Mouse (Mus musculus) cerebellum, adult (tissue): ENCODE results near the gene Ssh3.
A peak's percentile ranks its signal among the peaks of the same experiment; 100 is the strongest.

ENCODE experiments used
- ATAC-seq: cut with Nextera tagmentation; 2 replicates; pipeline ENCODE4 v1.9.2; 2017; ENCODE audit warnings: mild to moderate bottlenecking, moderate library complexity, mixed read lengths; ENCODE audit not compliant: insufficient number of reproducible peaks, low FRiP score, low TSS enrichment

Ssh3 gene

GRCm38 (mm10) chr19:4298322-4299121, 29.5 kb upstream of the Ssh3 start:
- ATAC-seq, result no peak

GRCm38 (mm10) chr19:4297851-4298250, 28.9 kb upstream of the Ssh3 start:
- ATAC-seq, result no peak

GRCm38 (mm10) chr19:4296611-4297010, 27.6 kb upstream of the Ssh3 start:
- ATAC-seq, result no peak

GRCm38 (mm10) chr19:4295391-4295790, 26.4 kb upstream of the Ssh3 start:
- ATAC-seq, result no peak

- ATAC-seq, result no peak
These were observed 25.6 kb upstream of the Ssh3 start for GRCm38 (mm10) chr19:4294381-4295097.

GRCm38 (mm10) chr19:4291161-4291560, 22.2 kb upstream of the Ssh3 start:
- no peak for ATAC-seq

GRCm38 (mm10) chr19:4290749-4291148, 21.8 kb upstream of the Ssh3 start:
- no peak for ATAC-seq

- no peak for ATAC-seq
These were observed 14.7 kb upstream of the Ssh3 start for GRCm38 (mm10) chr19:4283653-4284052.

GRCm38 (mm10) chr19:4282898-4283553, 14.0 kb upstream of the Ssh3 start, which contains the start of gene Ankrd13d:
Ankrd13d (minus strand) TSS chr19:4283137.
- ATAC-seq, result peak; percentile 62; the same call in 1 of the 2 replicates

- ATAC-seq, result no peak
These were observed 11.4 kb upstream of the Ssh3 start for GRCm38 (mm10) chr19:4280425-4280824.

- no peak for ATAC-seq
These were observed 10.5 kb upstream of the Ssh3 start for GRCm38 (mm10) chr19:4279487-4279886.

- ATAC-seq, result no peak
These were observed 2.0 kb upstream of the Ssh3 start for GRCm38 (mm10) chr19:4270972-4271371.

- no peak for ATAC-seq
These were observed 1.2 kb upstream of the Ssh3 start for GRCm38 (mm10) chr19:4270187-4270586.

GRCm38 (mm10) chr19:4265956-4266355, 3.0 kb downstream of the Ssh3 start:
- ATAC-seq, result no peak

- no peak for ATAC-seq
These were observed 4.7 kb downstream of the Ssh3 start for GRCm38 (mm10) chr19:4264171-4264780.

- no peak for ATAC-seq
These were observed 5.3 kb downstream of the Ssh3 start for GRCm38 (mm10) chr19:4263702-4264101.

- ATAC-seq, result no peak
These were observed 6.2 kb downstream of the Ssh3 start for GRCm38 (mm10) chr19:4262756-4263155.

- no peak for ATAC-seq
These were observed 7.8 kb downstream of the Ssh3 start for GRCm38 (mm10) chr19:4261038-4261698.

- ATAC-seq, result no peak
These were observed 11.1 kb downstream of the Ssh3 start for GRCm38 (mm10) chr19:4257897-4258252.

- ATAC-seq, result peak; percentile 91
These were observed 11.6 kb downstream of the Ssh3 start for GRCm38 (mm10) chr19:4257216-4257896.
